Mouse (Mus musculus) forebrain, postnatal 0 days (tissue): ENCODE data around the gene Mrnip. TPM values are rescaled to one million over a fixed set of nuclear protein-coding genes. Genes with fewer than 3 reads are reported as not detected.

Experiments used
- ATAC-seq: fragments of 200-750 bp; cut with Nextera tagmentation; 2 replicates; pipeline ENCODE4 v1.8.0; 2017; ENCODE audit warnings: mild to moderate bottlenecking, moderate library complexity
- DNase-seq: peaks from one replicate; pipeline ENCODE4 v3.0.0-alpha.2; 2015
- H3K27ac ChIP-seq: fragments of 300-500 bp; sonication (generic); 2 replicates; pipeline ENCODE4 v1.5.1; 2014; ENCODE audit warnings: low read depth, mild to moderate bottlenecking, antibody characterized with exemption, low read length, moderate library complexity, mixed read lengths
- H3K27me3 ChIP-seq: fragments of 300-500 bp; sonication (generic); 2 replicates; pipeline ENCODE4 v1.6.1; 2014; ENCODE audit warnings: mild to moderate bottlenecking, low read length, mixed read lengths; ENCODE audit not compliant: insufficient read depth
- H3K36me3 ChIP-seq: fragments of 300-500 bp; sonication (generic); 2 replicates; pipeline ENCODE4 v1.6.1; 2014; ENCODE audit warnings: mild to moderate bottlenecking, moderate library complexity; ENCODE audit not compliant: insufficient read depth
- H3K4me1 ChIP-seq: fragments of 300-500 bp; sonication (generic); 2 replicates; pipeline ENCODE4 v1.6.1; 2014; ENCODE audit warnings: antibody characterized with exemption; ENCODE audit not compliant: insufficient read depth
- H3K4me2 ChIP-seq: fragments of 300-500 bp; sonication (generic); 2 replicates; pipeline ENCODE4 v1.6.1; 2014; ENCODE audit warnings: low read depth, mild to moderate bottlenecking, moderate library complexity
- H3K4me3 ChIP-seq: fragments of 300-500 bp; sonication (generic); 2 replicates; pipeline ENCODE4 v1.5.1; 2014; ENCODE audit warnings: low read depth, low read length, mixed read lengths
- H3K9ac ChIP-seq: fragments of 300-500 bp; sonication (generic); 2 replicates; pipeline ENCODE4 v1.6.1; 2014; ENCODE audit warnings: mild to moderate bottlenecking
- H3K9me3 ChIP-seq: fragments of 300-500 bp; sonication (generic); 2 replicates; pipeline ENCODE4 v1.6.1; 2016; ENCODE audit warnings: low read length
- CTCF ChIP-seq: sonication (generic); IDR thresholded peaks from 2 replicates; pipeline ENCODE4 v1.5.1; 2016; ENCODE audit warnings: antibody characterized with exemption, control low read depth, low read depth
- WGBS: fragments of 180-500 bp; shearing (Covaris S2); extraction: QIAGEN DNeasy Blood & Tissue Kit; methylation state at CpG from one replicate; pipeline ENCODE4 v1.1.7; 2014; 5-methylcytosine and 5-hydroxymethylcytosine counted together
- microRNA-seq, 2 experiments: library from miRNA; unstranded; fragments of <30 nt; microRNA quantifications; one replicate each; pipeline ENCODE4; 2016
- polyA plus RNA-seq: library from polyadenylated mRNA; unstranded; fragments of >200 nt; fragmentation: Nextera tagmentation; extraction: Ambion mirVana; gene quantifications from 2 replicates; pipeline ENCODE4 v1.2.1, GENCODE M21; 2015
- total RNA-seq: library from RNA; depleted of rRNA; stranded (reverse); fragments of >200 nt; gene quantifications from 2 replicates; pipeline ENCODE4 v1.2.3, GENCODE M21; 2014; rRNA removed

Mrnip gene
- total and polyA plus RNA-seq, 2 experiments from 2014 or later, result 32.2 to 37.5 TPM

GRCm38 (mm10) chr11:50238821-50239791, 64.9 kb downstream of the Mrnip start:
- Histone ChIP-seq H3K9me3 (no peaks in the 10 kb centered on the region), H3K27ac (no peak overlapping the region), H3K4me1 (peaks cover 9% of the 10 kb centered on the region), H3K4me2 (no peak overlapping the region), H3K27me3 (0 out of 2 replicates have a peak, but pooled peaks cover 5% of the 10 kb centered on the region), H3K4me3 (no peak overlapping the region), H3K36me3 (peaks cover 13% of the 10 kb centered on the region), H3K9ac (no peak overlapping the region)
- ATAC-seq (no peak), DNase-seq (no peak)
- 96% methylated on average over 9 of the region's 9 CpGs for WGBS
- no peak for TF ChIP-seq CTCF

GRCm38 (mm10) chr11:50240235-50240911, 66.1 kb downstream of the Mrnip start:
- no peak overlapping the region for H3K4me2 ChIP-seq
- 0 out of 2 replicates have a peak, but pooled peaks cover under 1% of the 10 kb centered on the region for H3K36me3 ChIP-seq
- H3K4me1 ChIP-seq, result peaks cover 9% of the 10 kb centered on the region
- no peak overlapping the region for H3K4me3 ChIP-seq
- H3K9me3 ChIP-seq, result no peaks in the 10 kb centered on the region
- DNase-seq (no peak), ATAC-seq (no peak)
- 0 out of 2 replicates have a peak, but pooled peaks cover 4% of the 10 kb centered on the region for H3K27me3 ChIP-seq
- no peak overlapping the region for H3K9ac ChIP-seq
- H3K27ac ChIP-seq, result no peak overlapping the region
- 87% methylated on average over 7 of the region's 7 CpGs for WGBS
- TF ChIP-seq CTCF, result no peak

GRCm38 (mm10) chr11:50243926-50244325, 69.7 kb downstream of the Mrnip start:
- Histone ChIP-seq H3K9me3 (no peaks in the 10 kb centered on the region), H3K27me3 (no peaks in the 10 kb centered on the region), H3K36me3 (no peaks in the 10 kb centered on the region), H3K4me3 (no peak overlapping the region), H3K27ac (no peak overlapping the region), H3K9ac (no peak overlapping the region), H3K4me1 (no peaks in the 10 kb centered on the region), H3K4me2 (no peak overlapping the region)
- DNase-seq, result no peak
- no peak for ATAC-seq
- 80% methylated on average over 6 of the region's 6 CpGs for WGBS
- no peak for TF ChIP-seq CTCF

GRCm38 (mm10) chr11:50245269-50245668, 71.0 kb downstream of the Mrnip start:
- TF ChIP-seq CTCF, result no peak
- no peaks in the 10 kb centered on the region for H3K4me1 ChIP-seq
- 79% methylated on average over 5 of the region's 5 CpGs for WGBS

GRCm38 (mm10) chr11:50248473-50249171, 74.4 kb downstream of the Mrnip start:
- Histone ChIP-seq H3K4me3 (no peak overlapping the region), H3K27ac (no peak overlapping the region), H3K9ac (no peak overlapping the region), H3K4me1 (no peaks in the 10 kb centered on the region), H3K36me3 (no peaks in the 10 kb centered on the region), H3K9me3 (no peaks in the 10 kb centered on the region), H3K27me3 (no peaks in the 10 kb centered on the region), H3K4me2 (no peak overlapping the region)
- DNase-seq (no peak), ATAC-seq (no peak)
- WGBS, result 80% methylated on average over 7 of the region's 7 CpGs
- no peak for TF ChIP-seq CTCF

More at GRCm38 (mm10) chr11:50245269-50245668, 71.0 kb downstream of the Mrnip start:
- DNase-seq (no peak), ATAC-seq (no peak)
- Histone ChIP-seq H3K9me3 (no peaks in the 10 kb centered on the region), H3K27ac (no peak overlapping the region), H3K4me2 (no peak overlapping the region), H3K9ac (no peak overlapping the region), H3K27me3 (no peaks in the 10 kb centered on the region), H3K4me3 (no peak overlapping the region), H3K36me3 (no peaks in the 10 kb centered on the region)

Small RNAs within 50 kb of the gene (microRNA-seq; reads per million reads assigned to microRNA genes)
- gene Mir6919, result 0.61 to 1.2 reads per million in 2 experiments

Other genes starting within 250 kb of the Mrnip start
- 97.9 and 116 TPM in 2 replicates for gene Rnf130, start 149.1 kb upstream of the Mrnip start, total RNA-seq
- gene Rnf130, start 149.1 kb upstream of the Mrnip start, polyA plus RNA-seq, result 47.9 and 61.1 TPM in 2 replicates
- 59.3 and 66.3 TPM in 2 replicates for gene Tbc1d9b, start 43.0 kb upstream of the Mrnip start, total RNA-seq
- 23.0 and 30.4 TPM in 2 replicates for gene Tbc1d9b, start 43.0 kb upstream of the Mrnip start, polyA plus RNA-seq
- 303 and 330 TPM in 2 replicates for gene Sqstm1, start 36.4 kb downstream of the Mrnip start, total RNA-seq
- gene Sqstm1, start 36.4 kb downstream of the Mrnip start, polyA plus RNA-seq, result 413 and 423 TPM in 2 replicates
- 106 and 107 TPM in 2 replicates for gene Mgat4b, start 36.4 kb downstream of the Mrnip start, total RNA-seq
- gene Mgat4b, start 36.4 kb downstream of the Mrnip start, polyA plus RNA-seq, result 75.4 and 91.8 TPM in 2 replicates
- 1.5 and 6.1 TPM in 2 replicates for gene Ltc4s, start 64.2 kb downstream of the Mrnip start, total RNA-seq
- gene Ltc4s, start 64.2 kb downstream of the Mrnip start, polyA plus RNA-seq, result 6.1 TPM in 2 replicates
- 8.2 and 10.8 TPM in 2 replicates for gene Maml1, start 117.9 kb downstream of the Mrnip start, total RNA-seq
- gene Maml1, start 117.9 kb downstream of the Mrnip start, polyA plus RNA-seq, result 1.5 and 1.6 TPM in 2 replicates
- 237 and 298 TPM in 2 replicates for gene Canx, start 151.2 kb downstream of the Mrnip start, total RNA-seq
- 182 and 233 TPM in 2 replicates for gene Canx, start 151.2 kb downstream of the Mrnip start, polyA plus RNA-seq
- gene Cby3, start 180.0 kb downstream of the Mrnip start, total RNA-seq, result 0.38 TPM in 1 of 2 replicates, not detected in the other
- gene Cby3, start 180.0 kb downstream of the Mrnip start, polyA plus RNA-seq, result 0.64 and 1.2 TPM in 2 replicates
- gene Hnrnph1, start 202.5 kb downstream of the Mrnip start, total RNA-seq, result 325 and 407 TPM in 2 replicates
- 297 and 302 TPM in 2 replicates for gene Hnrnph1, start 202.5 kb downstream of the Mrnip start, polyA plus RNA-seq